Mouse (Mus musculus) cerebellum, postnatal 25 days (tissue): ENCODE measurements around the gene Prrc2a.

Experiments used
- DNase-seq, 2 experiments: peaks; one replicate each; pipeline ENCODE4 v3.0.0; 2021; ENCODE audit warnings: mixed read lengths in 2 of 2

The Prrc2a gene

GRCm38 (mm10) chr17:35162121-35162520 is 2.6 kb downstream of the Prrc2a start:
- no peak for DNase-seq

DNA sequence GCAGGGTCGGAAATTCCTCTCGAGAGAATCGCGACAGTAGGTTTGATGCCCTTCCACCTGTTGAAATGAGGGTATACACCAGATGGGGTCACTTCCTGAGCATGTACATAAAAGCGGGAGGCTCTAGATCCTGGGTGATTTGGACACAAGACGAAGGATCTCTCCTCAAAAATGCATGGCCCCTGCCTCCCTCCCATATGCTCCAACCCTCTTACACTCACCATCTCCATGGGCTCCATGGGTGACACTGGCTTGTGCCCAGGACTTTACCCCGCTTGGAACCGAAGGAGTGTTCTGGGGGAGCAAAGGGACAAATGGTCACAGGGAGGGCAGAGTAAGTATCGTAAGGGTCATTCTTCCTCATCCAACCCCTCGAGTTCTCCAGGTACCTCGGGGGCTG is 3.3 kb downstream of the Prrc2a start:
- DNase-seq, result no peak

GRCm38 (mm10) chr17:35159638-35160037 is 5.1 kb downstream of the Prrc2a start:
- DNase-seq, result peak in 1 of 2 experiments; percentile 51

GRCm38 (mm10) chr17:35158850-35159593 is 5.7 kb downstream of the Prrc2a start:
- DNase-seq, result no peak

GRCm38 (mm10) chr17:35157661-35158175 is 7.0 kb downstream of the Prrc2a start:
- no peak for DNase-seq

- no peak for DNase-seq
These were observed 7.4 kb downstream of the Prrc2a start for GRCm38 (mm10) chr17:35157254-35157653.

DNA sequence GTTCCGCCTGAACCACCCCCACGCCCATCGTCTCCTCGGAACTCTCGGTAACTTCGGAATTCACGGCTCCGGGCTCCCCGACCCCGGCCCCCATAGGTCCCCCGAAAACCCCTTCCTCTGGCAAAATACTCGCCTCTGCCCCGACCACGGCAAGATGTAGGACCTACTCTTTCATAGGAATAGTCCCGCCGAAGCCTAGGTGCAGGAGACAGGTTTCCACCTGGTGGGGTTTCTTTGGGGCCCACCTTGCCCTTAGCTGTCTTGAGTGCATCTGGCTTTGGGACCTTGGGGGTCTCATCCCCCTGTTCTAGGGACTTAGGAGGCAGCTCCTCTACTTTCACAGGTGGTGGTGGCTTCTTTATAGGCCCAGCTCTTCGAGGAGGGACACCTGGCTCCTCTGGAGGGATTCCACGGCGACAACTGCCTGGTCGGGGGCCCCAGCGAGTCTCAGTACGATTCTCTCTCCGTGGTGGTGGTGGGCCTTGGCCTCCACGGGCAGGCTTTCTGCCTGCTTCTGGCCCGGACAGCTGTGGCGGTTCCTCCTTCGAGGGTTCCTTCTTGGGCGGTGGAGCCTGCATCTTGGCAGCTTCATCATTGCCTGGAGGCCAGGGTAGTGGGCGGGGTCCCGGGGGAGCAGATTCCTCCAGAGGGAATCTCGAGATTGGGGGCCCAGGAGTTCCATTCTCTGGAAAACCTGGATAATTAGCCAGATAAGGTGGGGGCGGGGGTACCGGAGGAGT is 8.1 kb downstream of the Prrc2a start:
- DNase-seq, result no peak

- DNase-seq, result peak in 1 of 2 experiments; percentile 26
These were observed 9.2 kb downstream of the Prrc2a start for GRCm38 (mm10) chr17:35155451-35155850.

- peak in 1 of 2 experiments; percentile 15 for DNase-seq
These were observed 10.1 kb downstream of the Prrc2a start for GRCm38 (mm10) chr17:35154616-35155015.

GRCm38 (mm10) chr17:35153931-35154330 is 10.8 kb downstream of the Prrc2a start:
- no peak for DNase-seq

DNA sequence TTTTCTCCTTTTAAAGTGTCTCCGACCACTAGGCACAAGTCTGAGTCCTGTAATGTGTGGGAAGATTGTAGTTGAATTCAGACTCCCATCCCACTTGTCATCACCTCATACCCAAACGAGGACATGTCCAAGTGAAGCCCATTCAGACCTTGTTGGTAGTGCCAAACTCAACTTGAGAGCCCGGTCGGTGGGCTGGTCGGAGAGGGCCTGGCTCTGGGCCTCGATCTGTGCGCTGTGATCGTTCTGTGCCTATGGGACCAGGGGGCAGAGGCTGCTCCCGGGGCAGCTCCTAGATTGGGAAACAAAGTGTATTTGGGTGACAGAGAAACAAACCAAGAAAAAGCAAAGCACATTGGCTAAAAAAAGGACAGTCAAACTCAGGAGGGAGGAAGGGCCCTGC is 11.6 kb downstream of the Prrc2a start:
- DNase-seq, result no peak

- no peak for DNase-seq
These were observed 12.6 kb downstream of the Prrc2a start for GRCm38 (mm10) chr17:35152121-35152520.

- no peak for DNase-seq
These were observed 16.6 kb downstream of the Prrc2a start for GRCm38 (mm10) chr17:35147922-35148639.

GRCm38 (mm10) chr17:35147348-35147747 is 17.3 kb downstream of the Prrc2a start:
- DNase-seq, result no peak

DNA sequence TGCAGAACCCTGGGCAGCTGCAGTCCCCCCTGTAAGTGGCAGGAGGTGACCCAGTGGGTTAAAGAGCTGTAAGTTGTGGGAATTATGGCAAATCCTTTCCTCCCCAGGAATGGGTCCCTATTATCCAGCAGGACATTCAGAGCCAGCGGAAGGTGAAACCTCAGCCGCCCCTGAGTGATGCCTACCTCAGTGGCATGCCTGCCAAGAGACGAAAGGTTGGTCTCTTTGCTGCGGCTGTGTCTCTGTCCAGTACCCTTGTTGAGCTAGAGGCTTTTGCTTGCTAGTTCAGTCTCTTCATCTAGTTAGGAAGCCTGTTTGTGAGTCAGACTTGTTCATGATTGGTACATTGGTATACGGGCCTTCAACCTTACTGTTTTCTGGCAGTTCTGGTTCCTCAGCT is 18.6 kb downstream of the Prrc2a start:
- no peak for DNase-seq

GRCm38 (mm10) chr17:35141971-35142370 is 22.7 kb downstream of the Prrc2a start:
- DNase-seq, result no peak

GRCm38 (mm10) chr17:35140490-35140996 is 24.2 kb downstream of the Prrc2a start:
- DNase-seq, result no peak

DNA sequence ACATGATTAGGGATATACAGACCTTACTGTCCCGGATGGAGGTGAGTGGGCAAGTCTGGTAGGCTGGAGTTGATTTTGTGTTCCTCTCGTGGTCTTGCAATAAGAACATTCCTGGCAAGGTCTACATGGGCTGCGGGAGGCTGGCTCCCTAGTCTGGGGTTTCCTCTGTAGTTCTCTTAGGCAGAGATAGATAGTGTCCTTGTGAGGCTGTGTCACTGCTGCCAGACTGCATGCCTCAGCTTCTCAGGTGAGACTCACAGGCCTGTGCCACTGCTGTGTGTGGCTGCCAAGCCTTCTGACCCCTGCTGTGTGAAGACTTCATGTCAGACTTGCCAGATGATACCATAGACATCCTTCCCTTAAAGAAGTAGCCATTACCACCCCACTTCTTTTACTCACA is 25.4 kb downstream of the Prrc2a start:
- DNase-seq, result no peak

DNA sequence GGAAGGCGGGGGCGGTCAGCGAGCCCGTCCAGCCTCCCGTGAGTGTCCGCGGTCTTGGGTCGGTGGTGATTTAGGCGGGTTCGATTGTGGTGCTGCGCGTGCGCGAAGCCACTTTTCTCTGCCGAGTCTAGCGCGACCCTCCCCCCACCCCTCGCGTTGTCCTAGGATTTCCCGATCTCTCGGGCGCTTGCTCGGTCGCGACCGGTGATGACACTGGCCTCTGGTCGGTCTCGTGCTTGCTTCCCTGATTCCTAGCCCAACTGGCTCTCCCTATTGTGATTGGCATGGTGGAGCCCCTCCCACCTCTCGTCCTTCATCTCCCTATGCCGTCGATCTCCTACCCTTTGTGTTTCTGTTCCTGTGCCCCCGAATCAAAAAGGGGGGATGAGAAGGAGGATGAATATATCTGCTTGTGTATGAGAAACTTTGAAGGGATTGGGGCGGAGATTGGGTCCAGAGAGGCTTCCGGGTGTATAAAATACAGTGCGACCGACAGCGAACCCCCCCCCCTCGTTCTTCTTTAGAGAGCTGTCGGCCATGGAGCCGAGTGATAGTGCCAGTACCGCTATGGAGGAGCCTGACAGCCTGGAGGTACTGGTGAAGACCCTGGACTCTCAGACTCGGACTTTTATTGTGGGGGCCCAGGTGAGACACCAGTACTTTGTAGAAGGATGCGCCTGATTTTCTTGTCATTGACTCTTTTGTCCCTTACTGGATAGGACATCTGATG is 28.9 kb downstream of the Prrc2a start:
- no peak for DNase-seq

DNA sequence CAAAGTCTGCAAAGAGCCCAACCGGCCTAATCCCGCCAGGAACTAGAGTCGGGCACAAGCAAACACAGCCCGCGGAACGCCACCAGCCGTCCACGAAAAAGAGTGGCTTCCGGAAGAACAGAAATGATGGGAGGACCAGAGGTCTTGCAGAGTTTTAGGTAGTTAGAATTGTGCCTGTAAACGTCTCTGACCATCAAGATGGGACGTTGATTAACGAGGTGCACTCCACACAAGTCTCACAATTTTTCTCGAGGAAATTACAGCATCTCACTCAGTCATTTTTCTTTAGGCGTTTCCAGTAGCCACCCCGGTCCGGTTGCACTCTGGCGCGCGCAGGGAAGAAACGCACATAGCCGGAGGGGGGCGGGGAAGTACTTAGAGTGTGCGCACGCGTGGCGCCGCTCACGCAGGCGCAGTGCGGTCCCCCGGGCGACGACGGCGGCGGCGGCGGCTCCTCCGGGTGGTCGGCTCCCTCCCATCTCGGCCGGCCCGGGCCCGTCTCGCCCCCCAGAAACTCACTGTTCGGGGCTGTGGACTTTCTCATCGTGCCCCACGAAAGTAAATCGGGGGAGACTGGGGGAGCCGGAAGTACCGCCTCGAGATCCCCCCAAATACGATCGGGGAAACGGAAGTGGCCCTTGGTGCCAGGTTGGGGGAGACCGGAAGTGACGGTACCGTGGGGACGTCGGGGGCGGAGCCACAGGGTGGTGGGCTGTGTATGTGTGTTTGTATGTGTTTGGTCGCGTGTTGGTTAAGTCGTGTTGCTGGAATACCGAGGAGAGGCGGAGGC is 29.7 kb downstream of the Prrc2a start, which contains the start of gene Bag6:
TSS of gene Bag6 (plus strand) at position 378 of the 790 bp plus-strand sequence.
- DNase-seq, result peak; percentile 97

DNA sequence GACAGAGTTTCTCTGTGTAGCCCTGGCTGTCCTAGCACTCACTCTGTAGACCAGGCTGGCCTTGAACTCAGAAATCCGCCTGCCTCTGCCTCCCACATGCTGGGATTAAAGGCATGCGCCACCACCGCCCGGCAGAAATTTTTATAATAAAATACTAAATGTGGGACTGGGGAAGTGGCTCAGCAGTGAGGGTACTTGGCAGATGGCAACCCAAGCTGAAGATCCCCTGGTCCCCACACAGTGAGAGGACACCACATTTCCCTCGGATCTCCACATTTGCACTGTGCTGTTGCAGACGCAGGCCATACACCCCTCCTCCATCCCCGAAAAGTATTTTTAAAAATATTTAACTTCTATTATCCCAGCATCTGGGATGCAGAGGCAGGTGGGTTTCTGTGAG is 31.2 kb downstream of the Prrc2a start:
- no peak for DNase-seq
